ENCODE assay signal across 7 mouse cellular contexts in genomic region chrX:103483047-103483446, GRCm38 (mm10).
A peak's percentile ranks its signal among the peaks of the same experiment; 100 is the strongest.
DNase-seq lines count a peak whose midpoint lies in the region; ATAC-seq and TF ChIP-seq lines count a peak whose summit lies in the region.

No protein-coding gene starts in this region.

- no peak for TF ChIP-seq POLR2A in lung, adult 2 months (IDR thresholded peaks at IDR 0.05; ENCODE audit: borderline replicate concordance, extremely low read depth, low read depth, low read length)

- H3K27ac ChIP-seq in lung, embryonic 16.5 days (ENCODE audit: low read length), result no peak overlapping the region
- H3K27ac ChIP-seq in embryonic facial prominence, embryonic 15.5 days (replicated peaks), result no peak overlapping the region
- H3K27ac ChIP-seq in limb, embryonic 15.5 days, result no peak overlapping the region
- H3K27ac ChIP-seq in midbrain, postnatal 0 days (ENCODE audit: low read depth, low read length), result no peak overlapping the region

- H3K27me3 ChIP-seq in lung, embryonic 16.5 days (ENCODE audit: control insufficient read depth, insufficient read depth, low read depth, low read length), result no peaks in the 10 kb centered on the region
- no peaks in the 10 kb centered on the region for H3K27me3 ChIP-seq in embryonic facial prominence, embryonic 15.5 days
- H3K27me3 ChIP-seq in limb, embryonic 15.5 days, result no peaks in the 10 kb centered on the region
- H3K27me3 ChIP-seq in midbrain, postnatal 0 days (ENCODE audit: insufficient read depth, low read length), result no peaks in the 10 kb centered on the region

- no peak for TF ChIP-seq CTCF in lung, adult 2 months (IDR thresholded peaks at IDR 0.05; ENCODE audit: insufficient read depth, low read length)
- TF ChIP-seq CTCF in midbrain, postnatal 0 days (IDR thresholded peaks at IDR 0.05), result no peak

- H3K9me3 ChIP-seq in lung, embryonic 16.5 days (ENCODE audit: control insufficient read depth, low read length), result no peaks in the 10 kb centered on the region
- H3K9me3 ChIP-seq in embryonic facial prominence, embryonic 15.5 days (replicated peaks), result no peaks in the 10 kb centered on the region
- H3K9me3 ChIP-seq in limb, embryonic 15.5 days, result no peaks in the 10 kb centered on the region
- H3K9me3 ChIP-seq in midbrain, postnatal 0 days (ENCODE audit: low read length), result no peaks in the 10 kb centered on the region

- no peak overlapping the region for H3K9ac ChIP-seq in lung, embryonic 16.5 days (ENCODE audit: low read length)
- H3K9ac ChIP-seq in embryonic facial prominence, embryonic 15.5 days, result no peak overlapping the region
- H3K9ac ChIP-seq in limb, embryonic 15.5 days, result no peak overlapping the region
- H3K9ac ChIP-seq in midbrain, postnatal 0 days (replicated peaks; ENCODE audit: low read length, poor library complexity, severe bottlenecking), result no peak overlapping the region

- no peaks in the 10 kb centered on the region for H3K4me1 ChIP-seq in lung, embryonic 16.5 days (replicated peaks; ENCODE audit: control insufficient read depth, insufficient read depth, low read length)
- no peaks in the 10 kb centered on the region for H3K4me1 ChIP-seq in lung, adult 2 months (ENCODE audit: control insufficient read depth, insufficient read depth, low read length)
- no peaks in the 10 kb centered on the region for H3K4me1 ChIP-seq in embryonic facial prominence, embryonic 15.5 days
- no peaks in the 10 kb centered on the region for H3K4me1 ChIP-seq in limb, embryonic 15.5 days
- no peaks in the 10 kb centered on the region for H3K4me1 ChIP-seq in midbrain, postnatal 0 days (ENCODE audit: insufficient read depth, low read length)

- no peak for DNase-seq in lung, adult 2 months
- peak; percentile 39 for DNase-seq in heart, postnatal 25 days (ENCODE audit: low spot score)
- DNase-seq in midbrain, postnatal 0 days (ENCODE audit: low spot score), result peak; percentile 56
- no peak for DNase-seq in layer of hippocampus, adult 9-11 months

- 0 out of 2 replicates have a peak, but pooled peaks have one; percentile 62 for ATAC-seq in lung, embryonic 16.5 days (ENCODE audit: low read depth)
- no peak for ATAC-seq in embryonic facial prominence, embryonic 15.5 days (ENCODE audit: insufficient number of reproducible peaks, low FRiP score, low TSS enrichment, low read depth)
- no peak for ATAC-seq in limb, embryonic 15.5 days (ENCODE audit: insufficient number of reproducible peaks, low FRiP score, low TSS enrichment, low read depth)
- 0 out of 2 replicates have a peak, but pooled peaks have one; percentile 25 for ATAC-seq in midbrain, postnatal 0 days (ENCODE audit: low FRiP score)

- peaks cover 2% of the 10 kb centered on the region for H3K36me3 ChIP-seq in lung, embryonic 16.5 days (ENCODE audit: control insufficient read depth, insufficient read depth, low read length)
- H3K36me3 ChIP-seq in embryonic facial prominence, embryonic 15.5 days, result no peaks in the 10 kb centered on the region
- H3K36me3 ChIP-seq in limb, embryonic 15.5 days, result no peaks in the 10 kb centered on the region
- no peaks in the 10 kb centered on the region for H3K36me3 ChIP-seq in midbrain, postnatal 0 days (ENCODE audit: insufficient read depth, low read length)

- 64% methylated on average over 17 of the region's 17 CpGs for WGBS in lung, embryonic 16.5 days
- 57% methylated on average over 17 of the region's 17 CpGs for WGBS in lung, adult 2 months
- WGBS in embryonic facial prominence, embryonic 15.5 days, result 63% methylated on average over 17 of the region's 17 CpGs
- WGBS in limb, embryonic 15.5 days, result 61% methylated on average over 17 of the region's 17 CpGs
- 69% methylated on average over 17 of the region's 17 CpGs for WGBS in midbrain, postnatal 0 days

- peak overlapping the region; percentile 45 for H3K4me2 ChIP-seq in lung, embryonic 16.5 days (ENCODE audit: low read depth, low read length)
- H3K4me2 ChIP-seq in embryonic facial prominence, embryonic 15.5 days (replicated peaks), result peak overlapping the region; percentile 38
- peak overlapping the region; percentile 24; the same call in 1 of the 2 replicates for H3K4me2 ChIP-seq in limb, embryonic 15.5 days
- peak overlapping the region; percentile 35 for H3K4me2 ChIP-seq in midbrain, postnatal 0 days (ENCODE audit: low read depth, low read length, poor library complexity, severe bottlenecking)

- intact Hi-C loops in heart, postnatal 25 days (cut with DNase I), result loop anchor here (5.0 to 10.0 kb wide), 3 partner anchors 189 to 452 kb away; no protein-coding TSS in a partner anchor

- peak overlapping the region; percentile 55 for H3K4me3 ChIP-seq in lung, embryonic 16.5 days (ENCODE audit: low read length)
- H3K4me3 ChIP-seq in lung, adult 2 months (replicated peaks; ENCODE audit: extremely low read depth, low read depth, low read length), result no peak overlapping the region
- H3K4me3 ChIP-seq in embryonic facial prominence, embryonic 15.5 days (replicated peaks), result peak overlapping the region; percentile 46
- peak overlapping the region; percentile 44 for H3K4me3 ChIP-seq in limb, embryonic 15.5 days
- peak overlapping the region; percentile 38 for H3K4me3 ChIP-seq in midbrain, postnatal 0 days (ENCODE audit: low read depth, low read length)

Comparison
In these comparisons a context has a peak if more than half of its experiments do, and no peak if none do; other contexts are left out.
1. ATAC-seq: peak in lung, embryonic 16.5 days (single experiment) and midbrain, postnatal 0 days (single experiment); none in embryonic facial prominence, embryonic 15.5 days (single experiment) and limb, embryonic 15.5 days (single experiment).
2. DNase-seq: peak in heart, postnatal 25 days (single experiment) and midbrain, postnatal 0 days (single experiment); none in lung, adult 2 months (single experiment) and layer of hippocampus, adult 9-11 months (single experiment).
3. Peak in every context shown above with its lines, with median percentiles within 50 percentile points of each other: H3K4me2 ChIP-seq.